Mouse (Mus musculus) C3H10T1/2 (cell line): Measurements from ENCODE around the gene Vax2. TPM values are rescaled to one million over a fixed set of nuclear protein-coding genes. Genes with fewer than 3 reads are reported as not detected.

Experiments used
- polyA plus RNA-seq, 2 experiments: library from polyadenylated mRNA; unstranded; fragments of >200 nt; fragmentation: generic; extraction: Trizol; gene quantifications; one replicate each; pipeline ENCODE4 v1.2.1; 2012; ENCODE audit warnings: missing spikeins in 2 of 2

Vax2 gene
- 1 to 10 TPM; 1.2 to 2.6 TPM for polyA plus RNA-seq

GRCm38 (mm10) chr6:83711067-83711675, at the start of gene Vax2:
Gene Vax2, plus strand, starts transcription at chr6:83711264.

GRCm38 (mm10) chr6:83677757-83678156, 33.3 kb upstream of the Vax2 start, which contains the start of gene Cd207:
Gene Cd207, minus strand, starts transcription at chr6:83677857.

GRCm38 (mm10) chr6:83742761-83743160, 31.7 kb downstream of the Vax2 start, which contains the start of gene Atp6v1b1:
Gene Atp6v1b1, plus strand, starts transcription at chr6:83742990.

DNA sequence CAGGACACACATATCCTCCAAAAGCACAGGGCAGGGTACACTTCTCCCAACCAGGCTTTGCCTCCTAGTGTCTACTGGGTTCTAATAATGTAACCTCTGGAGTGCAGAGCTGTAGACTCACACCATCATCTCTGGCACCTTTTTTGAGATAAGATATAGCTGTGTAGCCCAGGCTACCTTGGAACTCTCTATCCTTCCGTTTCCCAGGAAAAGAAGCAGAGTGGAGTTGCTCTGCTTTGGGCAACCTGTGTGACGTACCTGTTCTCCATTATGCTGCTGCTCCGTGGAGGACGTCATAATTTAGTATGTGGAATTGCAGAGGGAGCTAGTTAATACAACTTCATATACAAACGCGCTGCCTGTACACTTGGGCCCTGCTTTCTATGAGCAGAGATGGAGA, 51.3 kb downstream of the Vax2 start, which contains the start of gene Ankrd53:
Gene Ankrd53 (plus strand): TSS at position 301 of the 400 bp plus-strand sequence.

DNA sequence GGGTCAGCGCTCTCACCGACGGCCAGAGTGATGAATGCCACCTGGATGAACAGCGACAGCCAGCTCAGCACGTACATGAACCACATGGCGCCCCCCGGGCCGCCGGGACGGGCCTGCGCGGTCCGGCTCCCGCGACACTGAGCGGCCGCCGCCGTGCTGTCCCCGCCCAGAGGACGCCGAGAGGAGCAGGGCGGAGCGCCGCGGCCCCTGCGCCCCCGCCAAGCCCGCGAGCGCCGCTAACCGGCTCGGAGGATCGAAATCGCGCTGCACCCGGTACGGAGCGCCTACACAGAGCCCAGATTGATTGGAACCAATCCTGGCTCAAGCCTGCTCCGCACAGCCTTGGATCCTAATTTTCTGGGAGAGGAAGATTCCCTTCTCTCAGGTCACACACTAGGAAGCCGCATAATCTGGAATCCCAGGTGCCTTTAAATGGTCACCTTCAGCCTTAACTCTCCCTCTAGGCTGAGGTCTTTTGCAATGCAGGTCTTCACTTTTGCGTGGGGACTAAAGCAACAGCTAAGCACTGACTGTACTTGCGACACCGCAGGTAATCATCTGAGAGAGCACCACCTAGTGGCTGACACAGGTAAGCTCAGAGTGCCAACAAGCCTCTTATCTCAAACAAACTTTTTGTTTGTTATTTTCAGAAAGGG, 64.7 kb downstream of the Vax2 start, which contains the start of gene Tex261:
Gene Tex261 (minus strand): TSS at position 176 of the 656 bp plus-strand sequence.

Other genes with a start within 250 kb of the Vax2 start
- gene Dguok, start 204.3 kb upstream of the Vax2 start, polyA plus RNA-seq, result 10 to 100 TPM; 24.8 to 60.6 TPM
- gene Actg2, start 175.0 kb upstream of the Vax2 start, polyA plus RNA-seq, result 1 to 10 TPM; 3.3 to 4.5 TPM
- gene Stambp, start 138.5 kb upstream of the Vax2 start, polyA plus RNA-seq, result 10 to 100 TPM in 1 of 2 experiments, 1 to 10 TPM in 1; 3.7 to 14.7 TPM
- gene Clec4f, start 55.1 kb upstream of the Vax2 start, polyA plus RNA-seq, result not detected
- gene Cd207, start 33.4 kb upstream of the Vax2 start, polyA plus RNA-seq, result not detected
- under 1 TPM; 0.02 to 0.07 TPM for gene Atp6v1b1, start 31.7 kb downstream of the Vax2 start, polyA plus RNA-seq
- under 1 TPM in 1 of 2 experiments, not detected in 1; 0.04 TPM for gene Ankrd53, start 51.4 kb downstream of the Vax2 start, polyA plus RNA-seq
- 10 to 100 TPM; 60.6 to 67.3 TPM for gene Tex261, start 64.5 kb downstream of the Vax2 start, polyA plus RNA-seq
- gene Nagk, start 83.7 kb downstream of the Vax2 start, polyA plus RNA-seq, result 10 to 100 TPM; 25.5 to 83.1 TPM
- gene Paip2b, start 120.5 kb downstream of the Vax2 start, polyA plus RNA-seq, result 10 to 100 TPM in 1 of 2 experiments, 1 to 10 TPM in 1; 1.7 to 16.8 TPM
- gene Zfp638, start 155.8 kb downstream of the Vax2 start, polyA plus RNA-seq, result 1 to 10 TPM in 1 of 2 experiments, under 1 TPM in 1; 0.67 to 5.8 TPM